In genomic region chr11:88356598-88357290, GRCm38 (mm10) we compare ENCODE assay signal across 8 mouse cellular contexts.
DNase-seq lines count a peak whose midpoint lies in the region; ATAC-seq lines count a peak whose summit lies in the region.

No protein-coding gene starts in this region.

- peak overlapping the region; percentile 89 for H3K27ac ChIP-seq in hindbrain, embryonic 15.5 days (replicated peaks)

- H3K9ac ChIP-seq in hindbrain, embryonic 15.5 days = no peak overlapping the region

- peaks cover 54% of the 10 kb centered on the region for H3K4me1 ChIP-seq in hindbrain, embryonic 15.5 days (replicated peaks)

- peak; percentile 84 for DNase-seq in R1 (ENCODE audit: low read depth, low spot score)
- peak; percentile 77 to 87 for DNase-seq in cerebellum, postnatal 14 days
- peak; percentile 50 to 72 for DNase-seq in frontal cortex, adult 2 months (ENCODE audit: extremely low spot score in 1 of 2, low spot score in 1 of 2)
- DNase-seq in left cerebral cortex, adult 9 months (ENCODE audit: low spot score in 2 of 2) = peak; percentile 73 to 79
- DNase-seq in lung, postnatal 25 days (ENCODE audit: low spot score) = peak; percentile 72
- peak; percentile 78 for DNase-seq in right cerebral cortex, postnatal 25 days
- no peak for DNase-seq in urinary bladder, postnatal 10 days (ENCODE audit: low spot score)

- H3K36me3 ChIP-seq in hindbrain, embryonic 15.5 days = no peaks in the 10 kb centered on the region

- H3K4me2 ChIP-seq in hindbrain, embryonic 15.5 days = peak overlapping the region; percentile 44

- 19% methylated on average over 8 of the region's 8 CpGs for WGBS in hindbrain, embryonic 15.5 days

- H3K27me3 ChIP-seq in hindbrain, embryonic 15.5 days = no peaks in the 10 kb centered on the region

- peak; percentile 95 for ATAC-seq in hindbrain, embryonic 15.5 days (ENCODE audit: low FRiP score, low read depth)

- no peaks in the 10 kb centered on the region for H3K9me3 ChIP-seq in hindbrain, embryonic 15.5 days

- H3K4me3 ChIP-seq in hindbrain, embryonic 15.5 days = 0 out of 2 replicates have a peak overlapping the region, but pooled peaks have one; percentile 6
